Mouse (Mus musculus) right cerebral cortex, postnatal 36 days (tissue): ENCODE measurements around the gene Cep350.

Experiments used
- DNase-seq, 2 experiments: peaks; one replicate each; pipeline ENCODE4 v3.0.0; 2022; ENCODE audit warnings: low spot score in 2 of 2, mixed read lengths in 1 of 2

The Cep350 gene

GRCm38 (mm10) chr1:155973068-155973718 lies at the start of gene Cep350:
TSS of gene Cep350 (minus strand) at chr1:155973255.
- DNase-seq: peak; percentile 95 to 96

- no peak for DNase-seq
These were observed 47.3 kb upstream of the Cep350 start for GRCm38 (mm10) chr1:156020402-156020801.

GRCm38 (mm10) chr1:156019800-156020199 lies 46.7 kb upstream of the Cep350 start:
- no peak for DNase-seq

GRCm38 (mm10) chr1:156009003-156009402 lies 35.9 kb upstream of the Cep350 start:
- no peak for DNase-seq

- no peak for DNase-seq
These were observed 32.9 kb upstream of the Cep350 start for GRCm38 (mm10) chr1:156005906-156006305.

- DNase-seq: no peak
These were observed 30.3 kb upstream of the Cep350 start for GRCm38 (mm10) chr1:156003201-156003935.

- no peak for DNase-seq
These were observed 29.3 kb upstream of the Cep350 start for GRCm38 (mm10) chr1:156002366-156002765.

GRCm38 (mm10) chr1:155995612-155996011 lies 22.6 kb upstream of the Cep350 start:
- no peak for DNase-seq

GRCm38 (mm10) chr1:155994524-155994923 lies 21.5 kb upstream of the Cep350 start:
- no peak for DNase-seq

- DNase-seq: no peak
These were observed 17.3 kb upstream of the Cep350 start for GRCm38 (mm10) chr1:155990391-155990790.

- no peak for DNase-seq
These were observed 16.3 kb upstream of the Cep350 start for GRCm38 (mm10) chr1:155989387-155989786.

- no peak for DNase-seq
These were observed 14.6 kb upstream of the Cep350 start for GRCm38 (mm10) chr1:155987625-155988024.

- no peak for DNase-seq
These were observed 1.9 kb upstream of the Cep350 start for GRCm38 (mm10) chr1:155974931-155975330.

GRCm38 (mm10) chr1:155973719-155974379 lies 794 bp upstream of the Cep350 start:
- DNase-seq: peak in 1 of 2 experiments; percentile 2

- DNase-seq: no peak
These were observed 648 bp downstream of the Cep350 start for GRCm38 (mm10) chr1:155972146-155973067.

GRCm38 (mm10) chr1:155949170-155949569 lies 23.9 kb downstream of the Cep350 start:
- DNase-seq: no peak

GRCm38 (mm10) chr1:155944361-155944760 lies 28.7 kb downstream of the Cep350 start:
- DNase-seq: no peak

GRCm38 (mm10) chr1:155937416-155937815 lies 35.6 kb downstream of the Cep350 start:
- no peak for DNase-seq

- DNase-seq: no peak
These were observed 38.4 kb downstream of the Cep350 start for GRCm38 (mm10) chr1:155934702-155935101.

GRCm38 (mm10) chr1:155903561-155903960 lies 69.5 kb downstream of the Cep350 start:
- DNase-seq: no peak

GRCm38 (mm10) chr1:155901348-155901747 lies 71.7 kb downstream of the Cep350 start:
- no peak for DNase-seq

- no peak for DNase-seq
These were observed 78.7 kb downstream of the Cep350 start for GRCm38 (mm10) chr1:155894382-155894781.
